Mouse (Mus musculus) MN1 (cell line): ENCODE measurements around the gene Thap2.
A peak's percentile ranks its signal among the peaks of the same experiment; 100 is the strongest.

ENCODE experiments used
- DNase-seq: peaks from one replicate; pipeline ENCODE4 v3.0.0-alpha.2; 2016; ENCODE audit warnings: low spot score

Gene Thap2

DNA sequence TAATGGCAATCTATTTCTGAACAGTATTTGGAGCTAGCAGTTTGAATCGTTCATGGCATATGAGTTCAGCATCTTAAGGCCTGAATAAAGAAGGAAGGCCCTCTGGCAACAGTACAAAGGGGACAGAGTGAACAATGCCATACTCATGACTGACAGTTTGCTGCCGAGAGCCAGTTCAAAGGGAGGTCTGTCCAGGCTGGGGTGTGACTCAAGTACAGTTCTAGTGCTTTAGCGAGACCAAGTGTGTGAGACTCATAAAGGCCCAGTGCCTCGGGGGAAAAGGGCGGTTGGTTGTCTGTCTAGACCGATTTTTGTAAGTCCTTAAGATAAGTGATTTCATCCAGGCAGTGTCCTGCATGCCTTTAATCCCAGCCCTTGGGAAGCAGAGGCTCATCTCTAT, 29.7 kb downstream of the Thap2 start:
- DNase-seq, result peak; percentile 18

DNA sequence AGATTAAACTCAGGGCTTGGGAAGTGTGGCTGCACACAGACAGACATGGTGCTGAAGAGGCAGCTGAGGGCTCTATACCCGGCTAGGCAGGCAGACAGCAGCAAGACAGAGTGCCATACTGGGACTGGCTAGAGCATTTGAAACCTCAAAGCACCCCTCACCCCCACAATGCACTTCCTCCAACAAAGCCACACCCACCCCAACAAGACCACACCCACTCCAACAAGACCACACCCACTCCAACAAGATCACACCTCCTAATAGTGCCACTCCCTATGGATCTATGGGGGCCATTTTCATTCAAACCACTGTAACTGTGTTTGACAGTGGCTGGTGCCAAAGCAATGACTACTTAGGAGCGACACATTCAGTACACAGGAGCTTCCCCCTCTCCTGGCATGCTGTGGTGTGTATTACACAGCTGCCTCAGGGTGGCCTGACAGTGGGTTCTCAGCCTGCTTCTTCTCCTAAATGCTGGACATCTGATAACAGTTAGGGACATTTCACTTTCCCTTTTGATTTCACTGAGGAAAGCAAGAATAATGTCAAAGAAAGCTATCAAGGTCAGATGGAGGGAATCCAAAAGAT, 33.3 kb downstream of the Thap2 start:
- no peak for DNase-seq

DNA sequence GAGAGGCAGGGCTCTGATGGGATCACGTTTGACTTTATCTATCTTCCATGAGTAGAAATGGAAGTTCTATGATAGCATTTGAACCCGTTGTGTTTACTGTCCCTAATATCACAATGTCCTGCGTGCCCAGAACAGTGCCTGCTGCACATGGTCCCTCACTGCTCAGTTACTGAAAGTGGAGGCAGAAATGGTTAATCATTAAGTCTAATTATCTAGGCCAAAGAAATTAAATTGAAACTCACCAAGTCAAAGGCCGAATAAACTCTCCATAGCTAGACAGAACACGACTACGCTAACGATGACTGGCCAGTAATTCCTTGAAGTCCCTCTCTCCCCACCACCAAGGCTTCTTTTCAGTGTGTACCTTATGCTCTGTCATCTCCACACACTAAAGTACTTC, 34.7 kb downstream of the Thap2 start:
- no peak for DNase-seq

DNA sequence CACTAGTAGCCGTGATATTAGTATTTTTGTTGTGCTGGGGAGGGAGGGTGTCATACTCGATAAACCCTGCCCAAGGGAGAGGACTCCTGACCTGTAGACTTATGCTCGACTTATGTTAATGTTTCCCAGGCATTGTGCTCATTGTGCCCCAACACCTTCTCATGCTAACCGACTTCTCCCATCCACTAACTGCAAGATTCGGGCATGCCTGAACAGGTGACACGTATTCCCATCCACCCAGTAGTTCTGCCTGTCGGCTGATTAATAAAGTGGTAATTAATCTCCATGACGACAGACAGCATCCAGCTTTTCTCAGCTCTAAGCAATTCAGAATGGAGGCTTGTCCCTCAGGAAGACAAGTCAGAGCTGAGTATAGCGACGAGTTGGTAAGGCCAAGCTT, 35.2 kb downstream of the Thap2 start:
- no peak for DNase-seq

DNA sequence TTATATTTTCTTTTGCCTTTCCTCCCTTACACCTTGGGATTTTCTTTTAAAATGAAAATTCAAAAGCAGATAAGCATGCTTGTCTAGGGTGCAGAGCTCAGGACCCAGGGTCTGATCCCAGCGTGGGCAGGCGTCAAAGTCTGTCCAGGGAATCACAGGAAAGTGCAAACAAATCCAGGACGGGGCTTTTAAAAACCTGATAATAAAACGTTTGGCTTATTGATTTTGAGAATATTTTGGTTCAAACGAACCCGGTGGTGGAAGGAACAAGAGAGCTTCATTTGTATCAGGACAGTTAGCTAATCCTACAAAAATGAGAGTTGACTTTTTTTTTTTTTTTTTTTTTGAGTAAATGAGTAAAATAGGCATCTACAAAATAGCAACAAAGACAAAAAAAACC, 36.1 kb downstream of the Thap2 start:
- DNase-seq, result no peak

DNA sequence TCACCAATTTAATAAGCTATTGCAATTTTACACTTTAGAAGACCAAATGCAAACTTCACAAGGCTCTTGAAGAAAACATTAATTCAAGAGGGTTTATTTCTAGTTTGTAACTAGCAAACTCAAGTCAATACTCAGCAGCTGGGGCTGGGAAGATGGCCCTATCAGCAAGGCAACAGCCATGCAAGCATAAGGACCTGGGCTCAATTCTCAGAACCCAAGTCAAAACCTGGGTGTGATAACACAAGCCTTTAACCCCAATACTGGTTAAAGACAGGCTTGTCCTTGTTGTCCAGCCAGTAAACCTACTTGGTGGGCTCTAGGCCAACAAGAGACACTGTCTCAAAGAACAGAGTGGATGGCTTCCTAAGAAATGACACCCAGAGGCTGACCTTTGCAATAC, 37.8 kb downstream of the Thap2 start:
- no peak for DNase-seq

DNA sequence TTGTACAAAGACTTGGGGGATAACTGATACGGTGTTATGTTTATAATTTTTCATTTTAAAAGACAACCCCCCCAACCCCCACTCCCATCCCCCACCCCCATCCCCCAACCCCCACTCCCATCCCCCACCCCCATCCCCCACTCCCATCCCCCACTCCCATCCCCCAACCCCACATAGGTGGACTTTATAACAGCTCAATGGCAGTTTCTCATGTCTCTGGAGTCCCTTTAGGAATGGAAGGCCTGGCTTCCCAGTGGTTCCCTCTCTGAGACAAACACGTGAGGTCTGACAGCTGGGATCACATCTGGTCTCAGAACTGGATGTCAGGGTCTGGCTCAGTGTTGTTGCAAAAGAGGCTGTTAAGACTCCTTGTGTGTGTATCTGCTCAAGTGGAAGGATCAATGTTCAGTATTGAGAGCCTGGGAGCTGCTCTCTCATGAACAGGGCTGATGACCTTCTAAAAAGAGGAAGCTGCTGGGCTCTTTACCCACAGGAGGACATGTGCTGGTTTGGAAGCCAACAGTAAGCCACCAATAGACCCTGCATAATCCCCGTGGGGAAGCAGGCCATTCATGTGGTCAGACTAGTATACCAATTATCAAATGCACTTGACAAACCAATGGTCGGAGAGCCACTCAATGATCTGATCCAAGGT, 41.3 kb downstream of the Thap2 start:
- DNase-seq, result no peak

DNA sequence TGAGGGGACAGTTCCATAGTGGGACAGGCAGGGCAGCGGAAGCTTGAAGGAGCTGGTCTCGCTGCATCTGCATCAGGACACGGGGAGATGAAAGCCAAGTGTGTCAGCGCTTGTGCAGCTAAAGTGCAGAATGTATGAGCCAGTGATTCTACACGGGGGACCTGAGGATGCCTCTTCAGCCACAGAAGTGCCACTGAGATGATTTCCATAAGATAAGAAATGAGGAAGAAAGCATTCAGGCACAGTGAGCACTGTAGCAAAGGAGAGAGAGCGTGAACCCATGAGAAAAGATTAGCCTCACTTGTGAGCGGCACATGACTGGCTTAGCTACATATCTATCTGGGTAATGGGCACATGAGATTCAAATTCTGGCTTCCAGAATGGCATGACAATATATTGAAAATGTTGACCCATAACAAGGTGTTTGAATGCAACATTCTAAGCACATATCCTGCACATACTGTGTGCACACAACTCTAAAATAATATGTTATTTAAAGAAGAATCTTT, 44.4 kb downstream of the Thap2 start:
- DNase-seq, result no peak

DNA sequence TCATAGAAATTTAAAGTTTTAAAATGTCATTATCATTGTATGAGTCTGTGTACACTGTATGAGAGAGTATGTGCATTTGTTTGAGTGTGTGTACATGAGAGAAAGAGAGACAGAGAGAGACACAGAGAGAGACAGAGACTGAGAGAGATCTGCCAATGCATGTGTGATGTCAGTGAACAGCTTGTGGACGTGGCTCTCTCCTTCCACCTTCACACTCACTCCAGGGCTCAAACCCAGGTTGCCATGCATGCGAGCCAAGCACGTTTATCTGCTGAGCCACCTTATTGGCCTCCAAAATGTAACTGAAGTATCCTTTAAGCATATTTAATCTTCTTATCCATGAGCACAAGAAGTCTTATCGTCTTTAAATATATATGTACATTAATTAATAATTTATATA, 47.3 kb downstream of the Thap2 start:
- DNase-seq, result no peak

DNA sequence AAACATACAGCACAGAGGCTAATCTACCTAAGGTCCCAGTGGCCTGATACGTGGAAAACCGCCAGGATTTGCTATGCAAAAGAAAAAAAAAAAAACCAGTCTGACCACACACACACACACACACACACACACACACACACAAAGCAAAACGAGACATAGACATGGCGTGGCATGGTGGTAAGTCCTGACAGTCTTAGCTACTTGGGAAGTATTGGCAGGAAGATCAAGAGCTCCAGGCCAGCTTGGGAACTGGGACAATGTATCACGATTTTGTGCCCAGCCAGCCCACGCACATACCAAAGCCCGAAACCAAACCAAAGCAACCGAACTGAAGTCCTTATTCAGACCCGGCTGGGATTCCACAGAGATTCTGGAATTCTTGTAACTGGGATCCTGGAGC, 50.7 kb downstream of the Thap2 start:
- no peak for DNase-seq

DNA sequence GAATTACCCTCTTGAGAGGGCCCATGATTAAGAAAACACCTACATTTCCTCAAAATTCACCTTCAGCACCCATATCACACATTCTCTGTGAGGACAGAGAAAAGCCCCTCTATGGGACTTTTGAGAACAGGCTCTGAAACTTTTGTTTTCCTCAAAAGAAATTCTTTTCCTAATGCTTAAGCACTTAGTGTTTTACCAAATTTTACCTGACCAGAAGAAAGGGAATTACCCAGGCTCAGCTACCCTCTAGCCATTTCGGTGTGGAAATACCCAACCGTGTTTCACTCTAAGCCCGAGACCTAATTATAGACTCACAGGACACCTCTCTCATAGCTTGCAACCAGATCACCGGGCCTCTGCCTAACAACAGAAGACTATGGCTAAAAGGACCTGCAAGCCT, 51.2 kb downstream of the Thap2 start:
- DNase-seq, result no peak

DNA sequence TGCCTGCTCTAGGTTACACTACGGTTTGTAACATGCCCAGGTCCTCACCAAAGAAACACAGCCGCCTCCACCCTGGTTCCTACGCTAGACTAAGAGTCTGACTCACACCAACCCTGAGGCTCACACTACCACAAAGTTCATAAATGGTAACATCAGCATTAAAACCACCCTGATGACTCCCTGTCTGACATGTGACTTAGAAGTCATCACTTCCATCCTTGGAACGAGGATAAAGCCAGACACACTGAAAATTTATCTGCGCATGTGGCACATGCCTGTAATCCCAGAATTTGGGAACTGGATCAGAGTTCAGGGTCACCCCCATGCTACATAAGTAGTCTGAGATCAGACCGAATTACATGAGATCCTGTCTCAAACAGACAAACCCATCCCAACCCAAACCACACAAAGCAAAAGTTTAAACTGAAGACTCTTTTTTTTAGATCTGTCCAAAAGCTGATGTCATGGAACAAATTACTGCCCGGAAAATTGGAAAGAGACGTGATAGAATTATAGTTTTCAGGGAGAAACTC, 51.8 kb downstream of the Thap2 start:
- DNase-seq, result no peak

DNA sequence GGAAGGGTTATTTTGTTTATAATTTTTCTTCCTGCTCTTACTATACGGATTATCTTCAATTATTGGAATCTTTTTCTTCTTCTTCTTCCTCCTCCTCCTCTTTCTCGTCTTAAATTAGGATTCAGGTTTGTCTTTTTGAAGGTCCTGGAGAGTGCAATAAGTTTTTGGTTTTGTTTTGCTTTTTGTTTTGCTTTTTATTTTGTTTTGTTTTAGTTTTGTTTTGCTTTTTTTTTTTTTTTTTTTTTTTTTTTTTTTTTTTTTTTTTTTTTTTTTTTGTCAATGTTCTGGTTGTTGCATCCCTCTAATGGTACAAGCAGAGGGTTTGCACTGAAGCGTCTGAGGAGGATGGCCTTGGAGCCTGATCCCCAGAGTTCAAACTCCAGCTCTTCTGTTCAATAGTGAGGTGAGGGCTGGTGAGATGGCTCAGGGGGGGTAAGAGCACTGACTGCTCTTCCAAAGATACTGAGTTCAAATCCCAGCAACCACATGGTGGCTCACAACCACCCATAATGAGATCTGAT, 55.2 kb downstream of the Thap2 start:
- DNase-seq, result no peak

DNA sequence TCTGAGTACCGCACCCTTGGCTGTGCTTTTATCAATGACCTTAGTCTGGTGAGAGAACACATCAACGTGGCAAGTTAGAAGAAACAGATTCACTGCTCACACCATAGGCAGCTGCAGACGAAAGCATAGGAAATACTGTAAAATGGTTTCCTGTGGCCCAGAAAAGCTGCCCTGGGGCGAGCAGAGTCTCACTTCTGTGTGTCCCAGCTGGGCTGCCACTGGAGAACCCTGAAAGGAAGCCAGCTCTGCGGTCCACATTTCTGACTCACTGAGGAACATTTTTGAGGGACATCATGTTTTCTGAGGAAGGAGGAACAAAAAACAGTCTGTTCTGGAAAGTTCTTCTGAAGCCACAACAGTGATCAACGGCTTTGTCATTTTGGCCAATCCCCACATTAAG, 55.7 kb downstream of the Thap2 start:
- no peak for DNase-seq

DNA sequence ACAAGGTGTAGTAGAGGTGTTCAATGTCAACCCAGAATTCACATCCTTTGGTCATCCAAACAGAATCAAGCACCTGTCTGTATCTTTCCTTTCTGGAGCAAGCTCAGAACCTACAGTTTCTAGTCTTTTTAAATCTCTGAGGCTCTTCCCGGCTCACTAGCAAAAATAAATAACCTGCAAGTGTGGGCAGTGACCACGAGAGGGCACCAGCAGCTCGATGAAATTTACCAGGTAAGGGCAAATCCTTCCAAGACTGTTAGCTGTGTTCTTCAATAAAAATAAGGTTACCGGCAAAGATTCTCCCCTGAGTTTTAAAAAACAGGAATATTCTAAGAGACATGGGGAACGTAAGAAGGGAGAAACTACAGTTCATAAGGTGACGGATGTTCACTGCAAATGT, 60.9 kb downstream of the Thap2 start:
- DNase-seq, result peak; percentile 91

DNA sequence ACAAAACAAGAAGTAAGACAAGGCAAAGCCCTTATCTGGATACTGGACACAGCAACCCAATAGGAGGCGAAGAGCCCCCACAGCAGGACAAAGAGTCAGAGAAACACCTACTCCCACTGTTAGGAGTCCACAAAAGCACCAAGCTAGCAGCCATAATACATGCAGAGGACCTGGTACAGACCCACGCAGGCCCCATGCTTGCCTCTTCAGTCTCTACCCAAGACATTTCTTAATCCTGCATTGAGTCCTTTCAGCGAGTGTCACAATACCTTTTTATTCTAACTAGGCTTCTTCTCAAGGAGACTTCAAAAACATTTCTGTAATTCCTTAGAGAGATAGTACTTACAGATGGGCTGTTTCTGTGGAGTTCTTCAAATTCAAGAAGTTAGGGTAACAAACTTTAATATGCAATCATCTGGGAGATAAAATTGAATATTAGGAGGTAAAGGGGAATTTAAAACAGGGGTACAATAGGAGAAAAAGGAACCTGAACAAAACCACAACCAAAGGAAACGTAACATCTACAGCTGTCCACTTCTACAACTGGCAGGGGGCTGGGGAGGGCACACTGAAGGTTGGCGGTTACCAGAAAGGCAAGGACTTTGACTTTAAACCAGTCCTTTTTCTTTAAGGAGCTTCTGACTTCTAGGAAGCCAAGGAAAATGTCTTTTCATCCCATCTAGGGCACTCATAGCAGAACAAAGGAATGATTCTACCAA, 62.8 kb downstream of the Thap2 start:
- no peak for DNase-seq
